ENCODE assay signal across 9 mouse cellular contexts in the genomic region with DNA sequence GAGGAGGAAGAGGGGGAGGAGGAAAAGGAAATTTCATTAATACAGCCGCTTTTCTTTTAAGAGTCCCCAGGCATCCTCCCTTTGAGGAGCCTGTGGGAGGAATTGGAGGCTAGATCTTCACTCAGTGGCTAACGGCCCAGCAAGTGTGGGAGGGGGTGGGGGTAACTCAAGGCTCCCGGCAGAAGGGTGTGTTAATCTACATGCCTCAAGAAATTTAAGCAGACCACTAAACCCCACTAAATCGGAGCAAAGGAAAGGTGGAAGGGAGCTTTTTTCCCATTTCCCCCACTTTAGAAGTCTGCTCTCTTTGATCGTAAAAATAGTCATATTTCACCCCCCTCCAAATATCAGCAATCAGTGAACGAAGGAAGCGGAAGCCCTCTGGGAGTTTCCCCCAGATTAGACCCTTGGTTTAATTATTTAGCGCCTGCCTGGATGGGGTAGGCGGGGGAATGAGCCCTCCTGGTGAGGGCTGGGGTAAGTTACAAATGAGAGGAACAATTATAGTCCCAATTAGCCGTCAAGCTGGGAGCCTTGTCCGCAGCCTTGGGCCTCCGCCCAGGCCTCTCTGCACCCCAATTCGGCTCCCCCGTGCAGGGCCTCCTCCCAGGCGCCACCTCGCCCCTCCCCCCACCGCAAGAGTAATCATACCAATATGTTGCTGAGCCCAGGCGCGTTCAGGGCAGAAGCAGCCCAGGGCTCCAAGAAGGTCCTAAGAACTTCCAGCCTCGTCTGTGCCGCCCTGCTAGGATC. TPM values are rescaled to one million over a fixed set of nuclear protein-coding genes. Genes with fewer than 3 reads are reported as not detected.
DNase-seq lines count a peak whose midpoint lies in the region; ATAC-seq and TF ChIP-seq lines count a peak whose summit lies in the region.
"Had no signal": no experiment of that assay in that cellular context is flagged by ENCODE, and none has a peak within 500 bp of the region (broad histone marks: within the 10 kb centered on the region; RNA-seq: fewer than 3 reads in every experiment).

No protein-coding gene starts in this region.

- peaks cover 10% of the 10 kb centered on the region; the same call in 1 of the 2 replicates for H3K4me1 ChIP-seq in heart, embryonic 16.5 days (ENCODE audit: control insufficient read depth, insufficient read depth, low read length)
- peaks cover 11% of the 10 kb centered on the region for H3K4me1 ChIP-seq in stomach, embryonic 15.5 days
- H3K4me1 ChIP-seq in stomach, postnatal 0 days (replicated peaks; ENCODE audit: control insufficient read depth, insufficient read depth): 0 out of 2 replicates have a peak, but pooled peaks cover 3% of the 10 kb centered on the region

- WGBS in heart, embryonic 16.5 days: 27% methylated on average over 21 of the region's 21 CpGs
- 17% methylated on average over 21 of the region's 21 CpGs for WGBS in stomach, embryonic 15.5 days
- WGBS in stomach, postnatal 0 days: 19% methylated on average over 21 of the region's 21 CpGs

- peak overlapping the region; percentile 26; the same call in 1 of the 2 replicates for H3K4me2 ChIP-seq in heart, embryonic 16.5 days (ENCODE audit: low read depth, low read length)
- H3K4me2 ChIP-seq in stomach, embryonic 15.5 days: peak overlapping the region; percentile 14
- no peak overlapping the region for H3K4me2 ChIP-seq in stomach, postnatal 0 days (replicated peaks; ENCODE audit: low read depth)

- H3K4me3 ChIP-seq in heart, embryonic 16.5 days (ENCODE audit: low read length): no peak overlapping the region
- H3K4me3 ChIP-seq in stomach, embryonic 15.5 days (replicated peaks): no peak overlapping the region
- H3K4me3 ChIP-seq in stomach, postnatal 0 days (ENCODE audit: low read depth, low read length): no peak overlapping the region

- TF ChIP-seq CTCF in stomach, postnatal 0 days (IDR thresholded peaks at IDR 0.05; ENCODE audit: low read depth): no peak

- intact Hi-C loops in heart, postnatal 14 days (cut with DNase I): no loop called here

- no peak for ATAC-seq in heart, embryonic 16.5 days (replicated peaks; ENCODE audit: extremely low read depth, insufficient read depth, low FRiP score)
- no peak; the same call in 1 of the 2 replicates for ATAC-seq in stomach, embryonic 15.5 days (ENCODE audit: insufficient read depth, low FRiP score, low read depth)
- no peak for ATAC-seq in stomach, postnatal 0 days (ENCODE audit: low FRiP score, low TSS enrichment)
- no peak for ATAC-seq in granulocyte monocyte progenitor cell, adult 5-6 weeks (replicated peaks; ENCODE audit: poor library complexity, severe bottlenecking)

- TF ChIP-seq EP300 in stomach, postnatal 0 days (optimal IDR thresholded peaks at IDR 0.05): no peak

- no peaks in the 10 kb centered on the region for H3K36me3 ChIP-seq in heart, embryonic 16.5 days (ENCODE audit: control insufficient read depth, insufficient read depth)
- H3K36me3 ChIP-seq in stomach, embryonic 15.5 days: no peaks in the 10 kb centered on the region
- no peaks in the 10 kb centered on the region for H3K36me3 ChIP-seq in stomach, postnatal 0 days (ENCODE audit: control insufficient read depth, insufficient read depth, low read length)

- 0 out of 2 replicates have a peak overlapping the region, but pooled peaks have one; percentile 17 for H3K9ac ChIP-seq in heart, embryonic 16.5 days (ENCODE audit: low read length)
- H3K9ac ChIP-seq in stomach, embryonic 15.5 days: no peak overlapping the region
- no peak overlapping the region for H3K9ac ChIP-seq in stomach, postnatal 0 days (ENCODE audit: low read length)

- H3K9me3 ChIP-seq in heart, embryonic 16.5 days (replicated peaks; ENCODE audit: control insufficient read depth, low read length): no peaks in the 10 kb centered on the region
- no peaks in the 10 kb centered on the region for H3K9me3 ChIP-seq in stomach, embryonic 15.5 days
- no peaks in the 10 kb centered on the region for H3K9me3 ChIP-seq in stomach, postnatal 0 days (ENCODE audit: control insufficient read depth, low read length)

- no peaks in the 10 kb centered on the region for H3K27me3 ChIP-seq in heart, embryonic 16.5 days (ENCODE audit: control insufficient read depth, insufficient read depth, low read length)
- H3K27me3 ChIP-seq in stomach, embryonic 15.5 days (replicated peaks): no peaks in the 10 kb centered on the region
- no peaks in the 10 kb centered on the region for H3K27me3 ChIP-seq in stomach, postnatal 0 days (ENCODE audit: control insufficient read depth, insufficient read depth, low read length)

- no peak overlapping the region for H3K27ac ChIP-seq in heart, embryonic 16.5 days (ENCODE audit: low read length)
- no peak overlapping the region for H3K27ac ChIP-seq in stomach, embryonic 15.5 days
- H3K27ac ChIP-seq in stomach, postnatal 0 days (replicated peaks): no peak overlapping the region

- no peak for DNase-seq in heart, postnatal 14 days
- no peak for DNase-seq in stomach, postnatal 0 days (ENCODE audit: low spot score)
- DNase-seq in forelimb bud, embryonic 11.5 days (ENCODE audit: low read depth, low spot score): peak; percentile 82
- peak; percentile 18 for DNase-seq in telencephalon, adult 2 months (ENCODE audit: low read depth, low spot score)
- no peak for DNase-seq in adrenal gland, postnatal 25 days
- DNase-seq: thymus, postnatal 14 days had no signal

RNA-seq across cellular contexts. Expression of gene Prrx2, which starts 1.6 kb away (rescaled TPM):
- polyA plus RNA-seq in heart, embryonic 16.5 days (2015; fragmentation: Nextera tagmentation; extraction: Ambion mirVana): 10.8 and 13.9 TPM in 2 replicates
- total RNA-seq in heart, postnatal 14 days (2021): 1 to 10 TPM in 1 of 2 experiments, under 1 TPM in 1; 0.80 to 1.2 TPM
- 3.8 and 4.3 TPM in 2 replicates for polyA plus RNA-seq in stomach, embryonic 15.5 days (2015; fragmentation: Nextera tagmentation; extraction: Ambion mirVana)
- polyA plus RNA-seq in stomach, postnatal 0 days (2015; fragmentation: Nextera tagmentation; extraction: Ambion mirVana): 1.8 and 2.0 TPM in 2 replicates
- not detected in 2 replicates for total RNA-seq in granulocyte monocyte progenitor cell, adult 5-6 weeks (2014; fragmentation: Nextera tagmentation)
- not detected in 2 replicates for total RNA-seq in granulocyte monocyte progenitor cell, adult 5-6 weeks (2017)
- 0.76 TPM in 1 of 2 replicates, not detected in the other for total RNA-seq in adrenal gland, postnatal 25 days (2021)

RNA-seq across cellular contexts. Expression of gene Asb6, which starts 6.3 kb away (rescaled TPM):
- 20.1 and 22.5 TPM in 2 replicates for polyA plus RNA-seq in heart, embryonic 16.5 days (2015; fragmentation: Nextera tagmentation; extraction: Ambion mirVana)
- 1 to 10 TPM; 7.9 to 9.0 TPM for total RNA-seq in heart, postnatal 14 days (2021)
- 29.5 and 30.1 TPM in 2 replicates for polyA plus RNA-seq in stomach, embryonic 15.5 days (2015; fragmentation: Nextera tagmentation; extraction: Ambion mirVana)
- 17.2 and 19.6 TPM in 2 replicates for polyA plus RNA-seq in stomach, postnatal 0 days (2015; fragmentation: Nextera tagmentation; extraction: Ambion mirVana)
- 8.4 and 18.9 TPM in 2 replicates for total RNA-seq in granulocyte monocyte progenitor cell, adult 5-6 weeks (2014; fragmentation: Nextera tagmentation)
- 12.2 and 27.1 TPM in 2 replicates for total RNA-seq in granulocyte monocyte progenitor cell, adult 5-6 weeks (2017)
- 29.2 and 31.5 TPM in 2 replicates for total RNA-seq in adrenal gland, postnatal 25 days (2021)

RNA-seq across cellular contexts. Expression of gene Ntmt1, which starts 28.8 kb away (rescaled TPM):
- polyA plus RNA-seq in heart, embryonic 16.5 days (2015; fragmentation: Nextera tagmentation; extraction: Ambion mirVana): 90.0 and 90.4 TPM in 2 replicates
- total RNA-seq in heart, postnatal 14 days (2021): 10 to 100 TPM; 30.0 to 34.5 TPM
- 78.8 and 82.3 TPM in 2 replicates for polyA plus RNA-seq in stomach, embryonic 15.5 days (2015; fragmentation: Nextera tagmentation; extraction: Ambion mirVana)
- 52.4 and 53.3 TPM in 2 replicates for polyA plus RNA-seq in stomach, postnatal 0 days (2015; fragmentation: Nextera tagmentation; extraction: Ambion mirVana)
- 20.2 and 26.8 TPM in 2 replicates for total RNA-seq in granulocyte monocyte progenitor cell, adult 5-6 weeks (2014; fragmentation: Nextera tagmentation)
- 16.2 and 18.6 TPM in 2 replicates for total RNA-seq in granulocyte monocyte progenitor cell, adult 5-6 weeks (2017)
- total RNA-seq in adrenal gland, postnatal 25 days (2021): 46.1 and 57.5 TPM in 2 replicates

RNA-seq across cellular contexts. Expression of gene 1700001O22Rik, which starts 33.0 kb away (rescaled TPM):
- 2.2 and 2.7 TPM in 2 replicates for polyA plus RNA-seq in heart, embryonic 16.5 days (2015; fragmentation: Nextera tagmentation; extraction: Ambion mirVana)
- total RNA-seq in heart, postnatal 14 days (2021): 1 to 10 TPM in 1 of 2 experiments, under 1 TPM in 1; 0.57 to 1.0 TPM
- 2.8 and 2.9 TPM in 2 replicates for polyA plus RNA-seq in stomach, embryonic 15.5 days (2015; fragmentation: Nextera tagmentation; extraction: Ambion mirVana)
- 2.0 and 2.5 TPM in 2 replicates for polyA plus RNA-seq in stomach, postnatal 0 days (2015; fragmentation: Nextera tagmentation; extraction: Ambion mirVana)
- not detected in 2 replicates for total RNA-seq in granulocyte monocyte progenitor cell, adult 5-6 weeks (2014; fragmentation: Nextera tagmentation)
- total RNA-seq in granulocyte monocyte progenitor cell, adult 5-6 weeks (2017): 0.73 TPM in 1 of 2 replicates, not detected in the other
- 5.0 and 5.9 TPM in 2 replicates for total RNA-seq in adrenal gland, postnatal 25 days (2021)

Comparison
In these comparisons a context has a peak if more than half of its experiments do, and no peak if none do; other contexts are left out.
1. DNase-seq: peak in forelimb bud, embryonic 11.5 days (single experiment) and telencephalon, adult 2 months (single experiment); none in heart, postnatal 14 days (0 of 2), stomach, postnatal 0 days (single experiment) and adrenal gland, postnatal 25 days (single experiment).